Mouse (Mus musculus) cerebellum, adult 9-11 months (tissue): Measurements from ENCODE around the gene Cd300c2.
"Not testable (repeated sequence)": the region's sequence is repeated elsewhere in the genome, so short reads cannot be mapped to it uniquely, and the experiment has no call there.

ENCODE experiments used
- DNase-seq: peaks from one replicate; pipeline ENCODE4 v3.0.0; 2022

Cd300c2 gene

GRCm38 (mm10) chr11:115001474-115002040 is at the start of gene Cd300c2:
Cd300c2 (minus strand) TSS chr11:115001880.
- DNase-seq = peak; percentile 43

GRCm38 (mm10) chr11:115049282-115049895 is 47.7 kb upstream of the Cd300c2 start:
- peak; percentile 98 for DNase-seq

GRCm38 (mm10) chr11:115048259-115048658 is 46.6 kb upstream of the Cd300c2 start, which contains the start of gene Cd300ld3:
Cd300ld3 (minus strand) TSS chr11:115048409.
- peak; percentile 37 for DNase-seq

- DNase-seq = not testable (repeated sequence)
Observed at GRCm38 (mm10) chr11:115037669-115038068, 36.0 kb upstream of the Cd300c2 start, which contains the start of gene Cd300ld5. Cd300ld5 (minus strand) TSS chr11:115037769.

GRCm38 (mm10) chr11:115026912-115027311 is 25.2 kb upstream of the Cd300c2 start, which contains the start of gene Cd300ld4:
Cd300ld4 (minus strand) TSS chr11:115027012.
- DNase-seq = not testable (repeated sequence)

- DNase-seq = not testable (repeated sequence)
Observed at GRCm38 (mm10) chr11:115016093-115016492, 14.4 kb upstream of the Cd300c2 start, which contains the start of gene Cd300ld2. Cd300ld2 (minus strand) TSS chr11:115016193.

GRCm38 (mm10) chr11:115004070-115004469 is 2.4 kb upstream of the Cd300c2 start:
- no peak for DNase-seq

GRCm38 (mm10) chr11:114989793-114990192 is 11.9 kb downstream of the Cd300c2 start, which contains the start of gene Cd300ld:
Cd300ld (minus strand) TSS chr11:114989922.
- DNase-seq = no peak

- DNase-seq = no peak
Observed at GRCm38 (mm10) chr11:114981866-114982265, 19.8 kb downstream of the Cd300c2 start.

GRCm38 (mm10) chr11:114972726-114973125 is 29.0 kb downstream of the Cd300c2 start:
- DNase-seq = peak; percentile 27

GRCm38 (mm10) chr11:114968752-114969207 is 32.9 kb downstream of the Cd300c2 start, which contains the start of gene Cd300c:
Cd300c (minus strand) TSS chr11:114969157.
- no peak for DNase-seq

GRCm38 (mm10) chr11:114965182-114965828 is 36.4 kb downstream of the Cd300c2 start:
- DNase-seq = no peak

- DNase-seq = no peak
Observed at GRCm38 (mm10) chr11:114960369-114960768, 41.3 kb downstream of the Cd300c2 start.
